Mouse (Mus musculus) E14TG2a.4 (cell line): ENCODE data around the gene Tgm4.

ENCODE experiments used
- CTCF ChIP-seq: conservative IDR thresholded peaks from 2 replicates; pipeline ENCODE4 v1.5.1; 2014; ENCODE audit warnings: low read length
- POU5F1 ChIP-seq: IDR thresholded peaks from 2 replicates; pipeline ENCODE4 v1.6.1; 2014; ENCODE audit warnings: low read length, borderline replicate concordance

DNA sequence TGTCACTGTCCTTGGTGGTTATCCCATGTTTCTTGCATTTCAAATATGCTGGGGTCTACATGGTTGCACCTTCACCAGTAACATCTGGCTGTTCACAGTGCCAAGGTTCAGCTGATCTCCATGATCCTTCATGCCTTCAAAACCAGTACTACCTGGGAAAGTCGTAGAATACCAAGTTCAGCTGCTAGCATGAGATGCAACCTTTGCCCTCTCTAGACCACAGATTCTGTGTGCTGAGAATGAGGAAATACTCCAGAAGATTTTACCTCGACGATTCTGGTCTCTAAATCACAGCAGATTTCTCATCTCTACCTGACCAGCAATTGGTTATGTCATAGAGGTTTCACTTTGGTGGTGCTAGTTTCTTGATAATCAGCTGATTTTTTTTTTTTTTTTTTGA, 25.6 kb downstream of the Tgm4 start:
- TF ChIP-seq CTCF (no peak), POU5F1 (no peak)
